Mouse (Mus musculus): ENCODE data around the gene Cox8c.

DNA sequence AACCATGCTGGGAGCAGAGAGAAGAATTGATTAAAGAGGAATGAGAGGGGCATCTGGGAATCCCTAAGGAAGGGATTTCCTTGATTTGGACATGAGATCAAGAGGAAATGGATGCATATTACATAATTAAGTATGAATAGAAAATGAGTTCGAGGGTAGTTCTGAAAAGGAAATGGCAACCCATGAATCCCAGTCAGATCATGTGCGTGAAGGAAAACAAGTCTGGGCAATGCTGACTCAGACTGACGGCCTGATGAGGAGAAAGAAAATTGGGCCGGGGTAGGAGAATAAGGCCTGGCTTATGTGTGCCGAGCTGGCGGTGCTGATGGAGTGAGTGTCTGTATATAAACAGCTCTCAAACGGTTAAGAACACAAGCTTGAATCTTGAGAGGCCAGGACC lies 31.7 kb downstream of the Cox8c start:
- no peak for TF ChIP-seq CTCF (IDR thresholded peaks at IDR 0.05)
- no peak for TF ChIP-seq EP300 (IDR thresholded peaks at IDR 0.05)

Measured in lung, postnatal 0 days (tissue).